Mouse (Mus musculus) stomach, embryonic 15.5 days (tissue): Measurements from ENCODE around the gene Spata25. TPM values are rescaled to one million over a fixed set of nuclear protein-coding genes. Genes with fewer than 3 reads are reported as not detected.

Experiments used
- ATAC-seq: fragments of 200-750 bp; cut with Nextera tagmentation; 2 replicates; pipeline ENCODE4 v1.8.0; 2017; ENCODE audit warnings: low read depth, moderate number of reproducible peaks, moderate TSS enrichment; ENCODE audit not compliant: insufficient read depth, low FRiP score
- H3K27ac ChIP-seq: fragments of 300-500 bp; sonication (generic); 2 replicates; pipeline ENCODE4 v1.5.1; 2015; ENCODE audit warnings: mild to moderate bottlenecking, inconsistent platforms
- H3K27me3 ChIP-seq: fragments of 300-500 bp; sonication (generic); replicated peaks from 2 replicates; pipeline ENCODE4 v1.6.1; 2015; ENCODE audit warnings: inconsistent platforms
- H3K36me3 ChIP-seq: fragments of 300-500 bp; sonication (generic); 2 replicates; pipeline ENCODE4 v1.6.1; 2015; ENCODE audit warnings: inconsistent platforms
- H3K4me1 ChIP-seq: fragments of 300-500 bp; sonication (generic); 2 replicates; pipeline ENCODE4 v1.6.1; 2015; ENCODE audit warnings: inconsistent platforms
- H3K4me2 ChIP-seq: fragments of 300-500 bp; sonication (generic); 2 replicates; pipeline ENCODE4 v1.6.1; 2015; ENCODE audit warnings: mild to moderate bottlenecking, inconsistent platforms
- H3K4me3 ChIP-seq: fragments of 300-500 bp; sonication (generic); replicated peaks from 2 replicates; pipeline ENCODE4 v1.5.1; 2015; ENCODE audit warnings: inconsistent platforms
- H3K9ac ChIP-seq: fragments of 300-500 bp; sonication (generic); 2 replicates; pipeline ENCODE4 v1.6.1; 2015; ENCODE audit warnings: inconsistent platforms
- H3K9me3 ChIP-seq: fragments of 300-500 bp; sonication (generic); 2 replicates; pipeline ENCODE4 v1.6.1; 2016; ENCODE audit warnings: inconsistent platforms
- WGBS: fragments of 180-500 bp; shearing (Covaris S2); methylation state at CpG from one replicate; pipeline ENCODE4 v1.1.7; 2015; 5-methylcytosine and 5-hydroxymethylcytosine counted together
- polyA plus RNA-seq: library from polyadenylated mRNA; unstranded; fragments of >200 nt; fragmentation: Nextera tagmentation; extraction: Ambion mirVana; gene quantifications from 2 replicates; pipeline ENCODE4 v1.2.1, GENCODE M21; 2015

The Spata25 gene
- polyA plus RNA-seq, 1 experiment from 2014 or later = not detected

DNA sequence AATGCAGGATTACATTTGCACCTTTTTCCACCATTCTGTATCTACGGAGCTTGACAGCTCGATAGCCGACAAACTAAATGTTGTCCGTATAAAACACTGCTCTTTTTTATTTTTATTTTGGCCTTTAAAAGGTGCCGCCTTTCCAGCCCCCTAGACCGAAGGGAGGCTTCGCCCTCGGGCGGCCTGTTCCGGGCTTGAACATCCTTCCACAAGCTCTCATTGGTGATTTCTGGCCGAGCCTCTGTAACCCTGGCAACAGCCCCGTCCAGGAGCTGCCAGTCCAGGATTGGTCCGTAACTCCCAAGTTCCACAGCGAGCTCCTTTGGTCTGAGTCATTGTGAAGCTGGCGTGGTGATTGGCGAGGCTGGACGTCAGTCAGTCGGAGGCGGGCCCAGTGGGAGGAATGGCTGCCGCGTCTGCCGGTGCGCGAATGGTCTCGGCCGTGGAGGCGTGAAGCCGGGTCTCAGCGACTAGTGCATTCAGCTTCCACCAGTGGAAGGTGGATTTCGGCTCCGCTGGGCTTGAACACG is 5.6 kb downstream of the Spata25 start, which contains the start of gene Zswim1:
Gene Zswim1 (plus strand): TSS at position 51 of the 530 bp plus-strand sequence.
- H3K9ac ChIP-seq = peak within 1 kb of the TSS; percentile 40; the same call in 1 of the 2 replicates
- H3K4me3 ChIP-seq = peak within 1 kb of the TSS; percentile 66
- no peaks in the 10 kb centered on the region for H3K27me3 ChIP-seq
- ATAC-seq = peak; percentile 99
- peaks cover 22% of the 10 kb centered on the region for H3K36me3 ChIP-seq
- H3K4me1 ChIP-seq = peaks cover 6% of the 10 kb centered on the region; the same call in 1 of the 2 replicates
- WGBS = 1% methylated on average over 32 of the region's 32 CpGs
- peak within 1 kb of the TSS; percentile 75 for H3K27ac ChIP-seq
- peak within 1 kb of the TSS; percentile 58 for H3K4me2 ChIP-seq
- H3K9me3 ChIP-seq = no peaks in the 10 kb centered on the region

GRCm38 (mm10) chr2:164821060-164821459 is 7.3 kb downstream of the Spata25 start:
- WGBS = 88% methylated on average over 6 of the region's 6 CpGs
- no peak overlapping the region for H3K4me2 ChIP-seq

DNA sequence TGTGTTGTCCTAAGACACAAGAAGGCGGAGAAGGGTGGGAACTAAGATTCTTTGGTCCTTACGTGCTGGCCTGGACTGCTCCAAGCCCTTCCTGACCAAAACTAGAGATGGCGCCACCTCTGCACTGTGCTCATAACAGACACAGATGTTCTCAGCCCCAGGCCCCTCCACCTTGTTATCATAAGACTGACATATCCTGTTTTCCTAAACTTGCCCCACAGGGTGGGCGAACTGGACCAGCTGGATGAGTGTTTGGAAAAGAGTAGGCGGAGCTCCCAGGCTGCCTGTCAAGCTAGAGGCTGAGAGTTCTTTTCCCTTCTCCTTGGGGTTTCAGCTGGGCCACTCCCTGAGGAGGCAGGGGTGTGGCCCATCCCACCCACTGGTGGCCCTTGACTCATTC is 10.6 kb downstream of the Spata25 start:
- Histone ChIP-seq H3K27ac (peak overlapping the region; percentile 14; the same call in 1 of the 2 replicates), H3K27me3 (no peaks in the 10 kb centered on the region), H3K4me2 (no peak overlapping the region), H3K4me1 (peaks cover 12% of the 10 kb centered on the region; the same call in 1 of the 2 replicates), H3K9me3 (no peaks in the 10 kb centered on the region), H3K36me3 (peaks cover 6% of the 10 kb centered on the region; the same call in 1 of the 2 replicates), H3K9ac (no peak overlapping the region), H3K4me3 (no peak overlapping the region)
- ATAC-seq = no peak
- 45% methylated on average over 5 of the region's 5 CpGs for WGBS

More at GRCm38 (mm10) chr2:164821060-164821459, 7.3 kb downstream of the Spata25 start:
- Histone ChIP-seq H3K27ac (no peak overlapping the region), H3K4me1 (peaks cover 16% of the 10 kb centered on the region; the same call in 1 of the 2 replicates), H3K27me3 (no peaks in the 10 kb centered on the region), H3K9me3 (no peaks in the 10 kb centered on the region), H3K36me3 (peaks cover 17% of the 10 kb centered on the region; the same call in 1 of the 2 replicates), H3K9ac (no peak overlapping the region), H3K4me3 (no peak overlapping the region)
- no peak for ATAC-seq

GRCm38 (mm10) chr2:164817206-164817605 is 11.1 kb downstream of the Spata25 start:
- Histone ChIP-seq H3K27me3 (no peaks in the 10 kb centered on the region), H3K36me3 (peaks cover 6% of the 10 kb centered on the region; the same call in 1 of the 2 replicates), H3K9ac (no peak overlapping the region), H3K4me1 (peaks cover 12% of the 10 kb centered on the region; the same call in 1 of the 2 replicates), H3K27ac (no peak overlapping the region), H3K9me3 (no peaks in the 10 kb centered on the region), H3K4me3 (no peak overlapping the region), H3K4me2 (no peak overlapping the region)
- WGBS = 65% methylated on average over 6 of the region's 6 CpGs
- ATAC-seq = no peak

DNA sequence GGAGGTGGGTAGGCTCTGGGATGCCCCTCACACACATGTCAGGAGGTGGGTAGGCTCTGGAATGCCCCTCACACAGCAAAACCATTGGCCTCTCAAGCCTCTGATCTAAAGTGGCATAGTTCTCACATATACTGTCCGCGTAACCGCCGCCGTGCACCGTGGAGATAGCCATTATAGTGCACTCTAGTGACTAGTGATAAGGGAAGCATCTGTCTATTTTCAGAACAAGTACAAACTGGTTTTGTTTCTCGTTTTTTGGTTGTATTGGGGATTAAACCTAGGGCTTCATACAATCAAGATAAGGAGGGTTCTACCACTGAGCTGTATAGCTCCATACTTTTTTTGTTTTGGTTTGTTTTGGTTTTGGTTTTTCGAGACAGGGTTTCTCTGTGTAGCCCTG is 12.5 kb downstream of the Spata25 start:
- Histone ChIP-seq H3K4me1 (peaks cover 12% of the 10 kb centered on the region; the same call in 1 of the 2 replicates), H3K36me3 (peaks cover 6% of the 10 kb centered on the region; the same call in 1 of the 2 replicates), H3K4me2 (no peak overlapping the region), H3K27ac (no peak overlapping the region), H3K4me3 (no peak overlapping the region), H3K27me3 (no peaks in the 10 kb centered on the region), H3K9ac (no peak overlapping the region), H3K9me3 (no peaks in the 10 kb centered on the region)
- 88% methylated on average over 8 of the region's 8 CpGs for WGBS
- no peak for ATAC-seq

GRCm38 (mm10) chr2:164815348-164815747 is 13.0 kb downstream of the Spata25 start:
- no peak overlapping the region for H3K4me2 ChIP-seq
- no peak overlapping the region for H3K27ac ChIP-seq
- peaks cover 6% of the 10 kb centered on the region; the same call in 1 of the 2 replicates for H3K36me3 ChIP-seq
- 86% methylated on average over 5 of the region's 5 CpGs for WGBS
- H3K4me3 ChIP-seq = no peak overlapping the region
- ATAC-seq = no peak
- no peak overlapping the region for H3K9ac ChIP-seq
- H3K27me3 ChIP-seq = no peaks in the 10 kb centered on the region
- peaks cover 12% of the 10 kb centered on the region; the same call in 1 of the 2 replicates for H3K4me1 ChIP-seq
- no peaks in the 10 kb centered on the region for H3K9me3 ChIP-seq

- Histone ChIP-seq H3K4me2 (no peak overlapping the region), H3K4me1 (peaks cover 12% of the 10 kb centered on the region; the same call in 1 of the 2 replicates), H3K27ac (no peak overlapping the region), H3K36me3 (0 out of 2 replicates have a peak, but pooled peaks cover under 1% of the 10 kb centered on the region), H3K27me3 (no peaks in the 10 kb centered on the region), H3K9me3 (no peaks in the 10 kb centered on the region), H3K4me3 (no peak overlapping the region), H3K9ac (no peak overlapping the region)
- WGBS = 59% methylated on average over 2 of the region's 2 CpGs
- ATAC-seq = no peak
Measured at GRCm38 (mm10) chr2:164813557-164813956, 14.8 kb downstream of the Spata25 start.

DNA sequence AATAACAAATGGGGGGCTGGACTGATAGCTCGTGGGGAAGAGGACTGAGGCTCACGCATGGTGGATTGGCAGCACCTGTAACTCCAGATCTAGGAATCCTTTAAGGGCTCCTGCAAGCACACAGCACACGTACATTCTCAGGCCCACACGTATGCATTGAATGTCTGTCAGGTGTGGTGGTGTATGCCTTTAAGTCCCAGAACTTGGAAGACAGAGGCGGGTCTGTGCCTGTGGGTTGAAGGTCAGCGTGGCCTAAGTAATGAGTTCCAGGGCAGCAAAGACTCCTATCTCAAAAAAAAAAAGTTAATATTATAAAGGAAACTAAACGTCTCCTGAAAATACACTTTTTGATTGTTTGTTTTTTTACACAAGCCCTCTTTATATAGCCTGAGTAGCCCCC is 21.7 kb downstream of the Spata25 start:
- WGBS = 62% methylated on average over 7 of the region's 7 CpGs
- Histone ChIP-seq H3K4me1 (peaks cover 11% of the 10 kb centered on the region), H3K9me3 (no peaks in the 10 kb centered on the region), H3K27ac (0 out of 2 replicates have a peak overlapping the region, but pooled peaks have one; percentile 10), H3K36me3 (peaks cover 10% of the 10 kb centered on the region; the same call in 1 of the 2 replicates), H3K4me3 (no peak overlapping the region), H3K4me2 (0 out of 2 replicates have a peak overlapping the region, but pooled peaks have one; percentile 8), H3K9ac (no peak overlapping the region), H3K27me3 (no peaks in the 10 kb centered on the region)
- no peak for ATAC-seq

DNA sequence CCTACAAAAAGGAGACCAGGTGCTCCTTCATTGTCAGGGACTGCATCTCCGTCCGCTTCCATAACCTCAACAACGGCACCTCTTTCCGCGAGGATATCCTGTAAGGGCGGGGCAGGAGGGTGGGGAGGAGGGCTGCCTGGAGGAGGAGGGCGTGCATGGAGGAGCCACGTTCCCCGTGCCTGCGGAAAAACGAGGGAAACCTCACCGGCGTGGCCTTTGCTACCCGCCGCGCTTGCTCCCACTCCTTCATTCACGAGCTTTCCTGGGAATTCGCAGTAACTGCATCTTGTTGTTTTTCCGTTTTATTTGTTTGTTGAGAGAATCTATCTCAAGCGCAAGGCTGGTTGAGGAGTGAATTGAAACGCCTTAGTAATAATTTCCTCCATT is 23.0 kb downstream of the Spata25 start:
- Histone ChIP-seq H3K4me3 (peak overlapping the region; percentile 88), H3K9me3 (no peaks in the 10 kb centered on the region), H3K27ac (peak overlapping the region; percentile 92), H3K9ac (peak overlapping the region; percentile 81), H3K36me3 (peaks cover 10% of the 10 kb centered on the region; the same call in 1 of the 2 replicates), H3K4me2 (peak overlapping the region; percentile 91), H3K4me1 (peaks cover 11% of the 10 kb centered on the region), H3K27me3 (no peaks in the 10 kb centered on the region)
- ATAC-seq = peak; percentile 53; the same call in 1 of the 2 replicates
- under 1% methylated on average over 21 of the region's 21 CpGs for WGBS

DNA sequence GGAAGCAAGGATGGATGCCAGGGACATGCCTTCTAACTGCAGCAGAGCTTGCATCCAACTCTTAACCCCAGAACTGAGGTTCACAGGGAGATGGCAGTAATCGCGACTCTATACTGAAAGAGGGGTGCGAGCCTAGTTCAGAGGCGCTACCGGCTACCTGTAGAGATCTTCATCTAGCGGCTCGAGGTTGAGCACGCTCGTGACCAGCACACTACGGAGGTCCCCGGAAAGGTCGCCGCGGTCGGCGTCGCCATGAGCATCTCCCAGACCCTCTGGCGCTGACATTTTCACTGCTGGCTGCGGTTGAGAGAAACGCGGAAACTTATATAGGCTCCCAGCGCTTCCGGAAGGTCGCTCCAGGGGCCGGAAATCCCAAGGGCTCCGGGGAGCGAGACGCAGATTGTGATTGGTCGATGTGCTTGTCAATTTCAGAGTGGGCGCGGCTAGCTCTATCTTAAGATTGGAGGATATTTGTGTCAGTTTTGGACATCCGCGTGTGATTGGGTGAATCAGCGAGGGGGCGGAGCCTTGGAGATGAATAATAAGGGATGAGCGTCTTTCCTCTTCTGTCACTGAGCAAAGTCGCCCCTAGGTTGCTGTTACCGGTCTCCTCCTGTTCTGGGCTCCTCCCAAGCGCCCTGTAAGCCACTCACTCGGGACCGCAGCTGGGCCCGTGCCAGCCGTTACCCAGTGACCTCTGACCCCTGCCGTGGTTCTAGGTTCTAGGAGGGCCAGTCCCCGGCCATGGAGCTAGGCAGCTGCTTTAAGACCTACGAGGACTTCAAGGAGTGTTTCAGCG is 23.6 kb downstream of the Spata25 start, which contains the start of the genes Acot8 and Zswim3:
Gene Acot8 (minus strand): TSS at position 350 of the 799 bp plus-strand sequence.
Gene Zswim3 (plus strand): TSS at position 566 of the 799 bp plus-strand sequence.
- Histone ChIP-seq H3K9ac (peak within 1 kb of the TSS; percentile 81), H3K9me3 (no peaks in the 10 kb centered on the region), H3K4me3 (peak within 1 kb of the TSS; percentile 88), H3K4me1 (peaks cover 11% of the 10 kb centered on the region), H3K27me3 (no peaks in the 10 kb centered on the region), H3K36me3 (peaks cover 13% of the 10 kb centered on the region; the same call in 1 of the 2 replicates), H3K27ac (peak within 1 kb of the TSS; percentile 92), H3K4me2 (peak within 1 kb of the TSS; percentile 91)
- peak; percentile 95 for ATAC-seq
- under 1% methylated on average over 47 of the region's 47 CpGs for WGBS

DNA sequence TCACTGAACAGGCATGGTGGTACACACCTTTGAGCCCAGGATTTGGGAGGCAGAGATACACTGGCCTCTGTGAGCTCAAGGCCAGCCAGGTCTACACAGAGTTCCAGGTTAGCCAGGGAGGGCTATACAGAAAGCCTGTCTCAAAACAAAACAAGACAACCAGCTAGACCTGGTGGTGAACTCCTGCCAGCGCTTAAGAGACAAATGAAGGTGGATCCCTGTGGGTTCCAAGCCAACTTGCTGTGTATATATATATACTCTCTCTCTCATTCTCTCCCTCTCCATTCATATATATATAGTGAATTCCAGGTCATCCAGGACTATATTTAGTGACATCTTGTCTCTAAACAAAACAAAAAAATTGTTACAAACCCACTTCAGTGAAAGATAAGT is 24.4 kb downstream of the Spata25 start:
- H3K9ac ChIP-seq = peak overlapping the region; percentile 47
- no peaks in the 10 kb centered on the region for H3K27me3 ChIP-seq
- H3K36me3 ChIP-seq = peaks cover 20% of the 10 kb centered on the region; the same call in 1 of the 2 replicates
- peak overlapping the region; percentile 88 for H3K4me3 ChIP-seq
- no peaks in the 10 kb centered on the region for H3K9me3 ChIP-seq
- H3K4me1 ChIP-seq = peaks cover 11% of the 10 kb centered on the region
- 56% methylated on average over 1 of the region's 1 CpGs for WGBS
- no peak for ATAC-seq
- peak overlapping the region; percentile 58 for H3K4me2 ChIP-seq
- H3K27ac ChIP-seq = no peak overlapping the region
